Mouse (Mus musculus) urinary bladder, postnatal 4 days (tissue): ENCODE measurements around the gene Eif1ad.
A peak's percentile ranks its signal among the peaks of the same experiment; 100 is the strongest.
"Not testable (repeated sequence)": the region's sequence is repeated elsewhere in the genome, so short reads cannot be mapped to it uniquely, and the experiment has no call there.

Experiments
- DNase-seq, 2 experiments: peaks; one replicate each; pipeline ENCODE4 v3.0.0; 2021 to 2022; ENCODE audit warnings: low spot score in 2 of 2

Eif1ad gene

DNA sequence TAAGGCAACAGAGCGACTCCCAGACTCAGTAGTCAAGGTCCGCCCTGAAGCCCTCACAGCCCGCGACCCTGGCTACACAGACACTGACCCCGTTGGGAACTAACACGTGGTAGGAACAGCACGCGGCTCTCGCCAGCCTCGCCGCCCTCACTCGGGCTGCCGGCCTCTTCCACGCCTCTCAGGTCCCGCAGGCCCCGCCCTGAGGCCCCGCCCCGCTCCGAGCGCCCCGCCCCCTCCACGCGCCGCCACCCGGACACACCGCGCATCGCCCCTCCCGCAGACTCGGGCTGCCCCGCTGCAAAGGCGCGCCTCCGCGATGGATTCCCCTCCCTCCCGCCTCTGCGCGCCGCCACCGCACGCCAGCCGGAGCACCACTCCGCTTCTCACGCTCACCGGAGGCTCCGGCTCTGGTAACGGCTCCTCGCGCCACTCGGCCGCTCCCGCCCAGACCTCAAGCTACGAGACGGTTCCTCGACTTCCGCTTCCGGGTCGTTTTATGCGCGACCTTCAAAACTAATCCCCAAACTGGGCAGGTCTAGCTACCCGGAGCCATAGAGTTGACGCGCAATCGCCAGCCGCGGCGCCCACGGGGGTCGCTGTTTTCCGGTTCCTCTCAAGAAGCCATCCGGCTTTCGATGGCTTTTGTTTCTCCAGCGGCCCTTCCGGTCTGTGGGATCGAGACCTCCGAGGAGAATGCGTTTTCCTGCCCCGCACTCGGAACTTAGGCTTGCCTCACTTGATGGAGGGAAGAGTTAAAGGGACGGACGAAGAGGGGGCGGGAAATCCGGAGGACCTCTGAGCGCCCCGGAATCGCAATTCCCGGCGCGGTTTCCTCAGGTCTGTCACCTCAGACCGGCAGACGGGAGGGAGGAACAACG lies at the start of gene Eif1ad:
Gene Eif1ad (plus strand): TSS at position 567 of the 878 bp plus-strand sequence.
- DNase-seq, result peak; percentile 93

- no peak for DNase-seq
Measured at GRCm38 (mm10) chr19:5323801-5324200, 42.7 kb upstream of the Eif1ad start.

GRCm38 (mm10) chr19:5327970-5328369 lies 38.6 kb upstream of the Eif1ad start:
- no peak for DNase-seq

GRCm38 (mm10) chr19:5334741-5335140 lies 31.8 kb upstream of the Eif1ad start:
- DNase-seq, result no peak

DNA sequence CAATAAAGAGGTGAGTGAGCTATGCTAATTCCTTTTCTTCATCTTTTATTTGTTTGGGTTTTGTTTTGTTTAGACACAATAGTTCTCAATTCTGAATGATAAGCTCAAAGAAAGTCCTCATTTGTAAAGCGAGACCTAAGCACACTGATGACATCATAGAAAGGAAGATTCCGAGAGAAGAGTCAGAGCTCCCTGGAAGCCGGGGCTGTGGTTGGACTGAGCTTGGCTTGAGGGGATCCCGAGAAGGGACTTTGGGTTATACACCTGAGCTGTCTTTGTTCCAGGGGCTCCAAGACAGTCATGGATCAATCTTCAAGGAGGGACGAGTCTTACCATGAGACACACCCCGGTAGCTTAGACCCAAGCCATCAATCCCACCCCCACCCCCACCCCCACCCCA lies 31.1 kb upstream of the Eif1ad start, which contains the start of gene Catsper1:
Gene Catsper1 (plus strand): TSS at position 301 of the 400 bp plus-strand sequence.
- DNase-seq, result no peak

GRCm38 (mm10) chr19:5337975-5338374 lies 28.6 kb upstream of the Eif1ad start:
- peak; percentile 43 to 84 for DNase-seq

GRCm38 (mm10) chr19:5341360-5341759 lies 25.2 kb upstream of the Eif1ad start:
- no peak for DNase-seq

GRCm38 (mm10) chr19:5345297-5346131 lies 21.0 kb upstream of the Eif1ad start:
- DNase-seq, result no peak

- DNase-seq, result no peak
Measured at GRCm38 (mm10) chr19:5348064-5348463, 18.5 kb upstream of the Eif1ad start.

DNA sequence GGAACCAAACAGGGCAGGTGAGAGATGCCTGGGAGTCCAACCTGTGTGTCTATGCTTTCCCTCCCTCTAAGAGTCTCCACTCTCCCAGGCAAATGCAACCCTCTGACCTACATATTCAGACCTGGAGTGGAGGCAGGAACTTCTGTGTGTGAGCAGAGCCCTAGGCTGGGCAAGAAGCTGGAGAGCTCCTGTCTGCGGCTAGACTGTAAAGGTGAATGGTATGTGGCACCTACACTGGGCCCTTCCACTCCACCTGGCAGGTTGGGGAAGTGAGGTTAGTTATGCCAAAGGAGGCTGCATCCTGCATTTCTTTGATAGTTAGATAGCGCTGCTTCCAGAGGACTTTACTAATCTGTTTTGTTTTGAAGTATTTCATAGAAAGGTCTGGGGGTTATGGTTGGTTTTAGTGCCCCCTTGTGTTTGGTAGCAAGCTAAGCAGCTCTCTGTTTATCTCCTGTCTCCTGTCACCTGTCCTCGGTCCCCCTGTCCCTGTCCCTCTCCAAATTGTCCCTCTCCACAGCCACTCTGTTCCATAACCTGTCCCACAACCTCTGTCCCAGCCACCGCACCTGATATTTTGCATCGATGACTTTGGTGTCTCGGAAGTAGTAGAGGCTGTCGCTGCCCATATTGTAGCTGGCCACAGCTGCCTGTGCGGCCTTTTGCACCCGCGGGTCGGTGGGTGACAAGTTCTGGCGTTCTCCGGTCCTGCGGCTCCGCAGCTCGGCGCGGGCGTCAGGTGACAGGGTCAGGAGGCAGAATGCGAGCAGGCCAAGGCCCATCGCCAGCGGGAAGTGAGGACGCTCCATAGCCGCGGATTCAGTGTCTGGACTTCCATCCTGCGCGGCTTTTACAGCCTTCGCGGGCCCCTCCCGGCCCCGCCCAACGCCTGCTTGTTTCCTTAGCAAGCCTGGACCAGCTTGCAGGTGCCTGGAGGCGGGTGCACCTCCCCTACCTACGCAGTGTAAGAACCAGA lies 17.7 kb upstream of the Eif1ad start:
- DNase-seq, result no peak

GRCm38 (mm10) chr19:5349502-5349873 lies 17.1 kb upstream of the Eif1ad start, which contains the start of gene Cst6:
TSS of gene Cst6 (minus strand) at chr19:5349574.
- not testable (repeated sequence) for DNase-seq

- DNase-seq, result no peak
Measured at GRCm38 (mm10) chr19:5353609-5354008, 12.9 kb upstream of the Eif1ad start.

- DNase-seq, result no peak
Measured at GRCm38 (mm10) chr19:5356080-5356479, 10.5 kb upstream of the Eif1ad start.

DNA sequence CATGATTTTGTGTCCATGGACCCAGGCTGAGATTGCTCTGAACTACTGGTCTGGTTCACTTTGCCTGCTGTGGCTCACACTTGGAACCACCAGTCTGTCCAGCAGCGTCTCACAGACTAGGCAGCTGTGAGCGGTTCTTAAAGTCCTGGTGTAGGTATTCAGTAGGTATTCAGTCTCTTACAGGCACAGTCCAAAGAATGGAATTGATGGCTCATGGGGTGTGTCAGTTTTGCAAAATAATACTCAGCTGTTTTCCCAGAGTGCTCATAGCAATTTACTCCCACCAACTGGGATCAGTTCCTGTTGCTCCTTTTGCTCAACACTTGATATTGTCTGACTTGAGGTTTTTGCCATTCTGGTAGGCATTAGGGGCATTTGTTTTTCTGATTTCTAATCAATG lies 4.4 kb upstream of the Eif1ad start:
- no peak for DNase-seq

- no peak for DNase-seq
Measured at GRCm38 (mm10) chr19:5364124-5364523, 2.4 kb upstream of the Eif1ad start.

DNA sequence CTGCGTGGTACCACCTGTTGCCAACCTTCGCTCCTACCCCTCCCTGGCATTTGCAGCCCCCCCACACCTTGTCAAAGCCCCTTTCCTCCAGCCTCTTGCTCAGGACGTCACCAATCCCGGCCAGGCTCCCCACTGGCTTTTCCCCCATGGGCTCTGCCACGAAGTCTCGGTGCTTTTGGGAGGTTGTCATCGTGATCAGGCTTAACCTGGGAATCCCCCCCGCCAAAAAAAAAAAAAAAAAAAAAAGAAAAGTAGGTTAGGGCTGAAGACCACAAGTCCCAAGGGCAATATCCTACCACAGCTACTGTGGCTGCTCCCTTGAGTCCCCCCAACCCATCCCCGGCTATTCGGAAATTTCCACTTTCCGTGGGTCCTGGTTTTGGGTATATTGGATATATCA lies 790 bp upstream of the Eif1ad start:
- no peak for DNase-seq

GRCm38 (mm10) chr19:5367053-5367359 lies 465 bp downstream of the Eif1ad start, which contains the start of gene Banf1:
TSS of gene Banf1 (minus strand) at chr19:5367168.
- no peak for DNase-seq

- DNase-seq, result no peak
Measured at GRCm38 (mm10) chr19:5367455-5367854, 914 bp downstream of the Eif1ad start.

DNA sequence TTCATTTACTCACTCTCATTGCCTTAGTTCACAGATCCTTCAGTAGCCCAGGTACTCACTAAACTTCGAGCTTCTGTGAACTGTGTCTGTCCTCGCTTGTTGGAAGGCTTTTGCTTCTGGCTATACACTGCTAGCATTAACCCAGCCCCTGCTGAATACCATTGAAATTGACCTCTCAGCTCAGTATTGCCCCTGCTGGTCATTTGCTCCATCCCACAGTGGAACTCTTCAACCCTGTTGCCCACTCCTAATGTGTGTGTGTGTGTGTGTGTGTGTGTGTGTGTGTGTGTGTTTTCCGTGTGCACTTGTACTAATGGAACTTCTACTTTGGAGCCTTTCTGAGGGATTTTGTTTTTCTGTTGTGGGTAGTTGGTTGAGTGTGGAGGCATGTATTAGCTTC lies 4.4 kb downstream of the Eif1ad start:
- no peak for DNase-seq

DNA sequence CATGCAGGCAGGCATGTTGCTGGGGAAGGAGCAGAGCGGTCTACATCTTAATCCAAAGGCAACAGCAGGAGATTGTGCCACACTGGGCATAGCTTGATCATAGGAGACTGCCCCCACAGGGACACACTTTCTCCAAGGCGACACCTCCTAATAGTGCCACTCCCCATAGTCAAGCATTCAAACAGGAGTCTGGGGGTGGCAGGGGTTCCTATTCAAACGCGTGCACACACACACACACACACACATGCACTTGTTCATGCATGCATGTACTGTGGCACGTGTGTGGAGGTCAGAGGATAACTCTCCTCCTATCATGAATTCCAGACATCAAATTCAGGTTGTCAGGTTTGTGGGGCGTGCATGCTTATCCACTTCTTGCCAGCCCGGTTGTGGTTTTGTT lies 6.2 kb downstream of the Eif1ad start:
- no peak for DNase-seq

DNA sequence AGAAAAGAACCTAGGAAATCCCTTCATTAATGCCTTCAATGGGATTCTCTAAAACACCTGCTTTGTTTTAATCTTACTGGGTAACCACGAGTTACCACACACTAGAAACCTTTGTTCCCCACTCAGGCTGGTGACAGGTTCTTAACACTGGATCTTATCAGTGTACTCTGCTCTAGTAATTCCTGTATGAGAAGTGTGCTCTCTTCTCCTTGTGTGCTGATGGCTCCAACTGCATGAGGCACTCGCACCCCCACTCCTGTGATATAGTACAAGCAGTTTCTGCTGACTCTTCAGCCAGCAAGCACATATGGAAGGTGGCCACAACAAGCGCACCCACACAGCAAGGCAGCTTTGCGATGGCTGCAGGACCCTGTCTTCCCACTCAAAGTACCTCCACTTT lies 7.6 kb downstream of the Eif1ad start:
- no peak for DNase-seq

GRCm38 (mm10) chr19:5374748-5375147 lies 8.2 kb downstream of the Eif1ad start:
- no peak for DNase-seq
